Mouse (Mus musculus): ENCODE measurements around the gene A330070K13Rik. TPM values are rescaled to one million over a fixed set of nuclear protein-coding genes. Genes with fewer than 3 reads are reported as not detected.

A330070K13Rik gene
- total RNA-seq (2015; ENCODE audit: low replicate concordance): not detected in 2 replicates
- total RNA-seq (2017; ENCODE audit: low replicate concordance): not detected in 2 replicates

DNA sequence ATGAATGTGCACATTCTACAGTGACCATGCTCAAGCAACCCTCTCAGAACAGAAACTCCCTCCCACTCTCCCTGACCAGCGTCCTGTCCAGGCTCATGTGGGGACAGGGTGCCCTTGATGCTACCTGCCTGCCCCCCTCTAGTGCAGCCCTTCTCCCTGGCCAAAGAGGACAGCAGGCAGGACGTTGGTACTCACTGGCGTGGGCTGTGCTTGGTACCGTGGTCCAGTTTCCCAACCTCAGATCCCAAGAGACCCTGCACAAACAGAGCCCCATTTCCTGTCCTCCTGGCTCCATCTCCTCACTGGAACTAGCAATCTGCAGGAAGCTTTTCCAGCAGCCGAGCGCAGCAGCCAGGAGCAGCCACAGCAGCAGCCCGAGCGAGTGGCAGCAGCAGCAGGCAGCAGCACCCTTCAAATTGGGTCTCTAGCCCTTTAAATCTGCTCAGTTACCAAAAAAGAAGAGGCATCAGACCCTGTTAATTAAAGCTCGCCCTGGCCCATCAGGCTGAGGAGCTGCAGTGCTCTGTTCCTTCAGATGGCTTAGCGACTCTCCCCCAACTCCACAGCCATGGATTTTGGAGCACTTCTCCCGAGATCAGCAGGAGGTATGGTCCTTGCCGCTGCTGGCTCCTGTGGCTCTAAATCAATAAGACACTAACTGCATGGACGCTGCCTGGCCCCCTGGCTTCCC, at the start of gene A330070K13Rik:
Gene A330070K13Rik, minus strand, starts transcription at position 410 of the 691 bp plus-strand sequence.
- ATAC-seq (replicated peaks; ENCODE audit: low FRiP score, poor library complexity, severe bottlenecking): no peak

DNA sequence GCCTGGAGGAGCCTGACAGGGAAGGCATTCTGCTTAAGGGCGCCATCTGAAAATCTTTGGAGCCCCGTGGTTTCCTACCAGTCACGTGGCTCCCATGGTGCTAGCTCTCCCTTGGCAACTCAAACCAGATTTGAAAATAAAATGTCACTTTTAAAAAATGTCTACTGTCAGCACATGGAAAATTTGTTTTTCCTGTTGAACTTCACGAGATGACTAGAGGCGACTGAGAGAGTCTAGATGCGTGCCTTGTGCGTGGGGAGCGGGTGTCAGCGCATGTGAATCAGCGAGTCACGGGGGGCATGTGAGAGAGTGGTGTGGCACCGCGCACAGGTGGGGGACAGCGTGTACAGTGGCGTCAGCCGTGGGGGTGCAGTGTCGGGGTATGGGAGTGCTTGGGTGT, 27.1 kb upstream of the A330070K13Rik start:
- no peak for ATAC-seq (replicated peaks; ENCODE audit: low FRiP score, poor library complexity, severe bottlenecking)

DNA sequence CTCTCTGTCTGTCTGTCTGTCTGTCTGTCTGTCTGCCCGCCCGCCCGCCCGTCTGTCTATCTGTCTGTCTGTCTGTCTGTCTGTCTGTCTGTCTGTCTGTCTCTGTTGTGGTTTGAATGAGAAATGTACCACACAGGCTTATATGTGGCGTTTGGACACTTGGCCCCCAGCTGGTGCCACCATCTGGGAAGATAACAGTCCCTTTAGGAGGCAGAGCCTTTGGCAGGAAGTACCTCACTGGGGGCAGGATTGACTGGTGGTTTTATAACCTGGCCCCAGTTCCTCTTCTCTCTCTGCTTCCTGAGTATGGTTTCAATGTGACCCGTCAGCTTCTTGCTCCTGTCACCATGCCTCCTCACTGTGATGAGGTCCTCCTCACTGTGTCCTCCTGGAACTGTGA, 25.3 kb upstream of the A330070K13Rik start:
- ATAC-seq (replicated peaks; ENCODE audit: low FRiP score, poor library complexity, severe bottlenecking): no peak

DNA sequence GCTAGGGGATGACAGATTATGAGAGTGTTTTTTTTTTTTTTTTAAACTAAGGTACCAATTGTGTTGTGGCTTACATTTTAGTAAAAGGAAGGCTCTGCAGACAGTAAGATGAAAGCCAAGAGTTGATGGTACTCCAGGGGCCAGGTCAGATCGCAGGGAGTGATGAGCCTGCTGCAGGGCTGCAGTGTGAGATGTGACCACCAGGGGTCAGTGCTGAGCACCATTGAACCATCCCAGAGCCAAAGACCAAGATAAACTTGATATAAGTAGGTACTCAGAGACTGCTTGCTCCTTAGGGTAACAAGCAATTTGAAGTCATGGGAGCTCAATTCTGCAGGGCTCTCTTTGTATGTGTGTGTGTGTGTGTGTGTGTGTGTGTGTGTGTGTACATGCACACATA, 20.8 kb upstream of the A330070K13Rik start:
- no peak for ATAC-seq (replicated peaks; ENCODE audit: low FRiP score, poor library complexity, severe bottlenecking)

DNA sequence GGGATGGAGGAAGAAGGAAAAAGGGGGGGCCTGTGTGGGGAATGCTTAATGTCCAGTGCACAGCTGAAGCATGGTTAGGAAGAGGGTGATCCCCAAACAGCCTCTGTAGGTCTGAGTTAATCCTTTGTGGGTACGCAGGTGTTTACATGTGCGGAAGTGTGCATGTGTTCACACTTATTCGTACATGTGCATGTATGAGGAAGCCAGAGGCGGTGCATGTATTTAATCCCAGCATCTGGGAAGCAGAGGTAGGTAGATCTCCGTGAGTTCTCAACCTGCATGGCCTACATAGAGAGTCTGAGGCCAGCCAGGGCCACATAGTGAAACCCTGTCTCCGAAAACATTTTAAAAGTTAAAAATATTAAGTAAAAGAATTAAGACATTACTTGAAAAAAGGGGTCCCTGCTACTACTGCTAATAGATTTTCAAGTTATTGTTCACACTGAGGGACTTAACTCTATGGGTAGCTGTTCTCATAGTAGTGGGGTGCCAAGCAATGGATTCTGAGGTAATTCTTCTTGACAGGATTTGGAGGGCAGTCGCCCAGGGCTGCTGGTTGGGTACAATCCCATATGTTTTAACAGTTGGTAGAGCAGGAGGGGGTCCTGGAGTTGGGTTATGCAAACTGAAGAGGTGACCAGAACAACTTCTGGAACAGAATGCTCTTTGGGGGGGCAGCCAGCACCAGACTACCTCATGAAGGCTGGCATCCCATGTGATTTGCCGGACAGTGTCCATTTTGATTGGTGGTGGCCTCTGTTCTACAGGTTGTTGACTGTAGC, 15.9 kb upstream of the A330070K13Rik start:
- ATAC-seq (replicated peaks; ENCODE audit: low FRiP score, poor library complexity, severe bottlenecking): no peak

DNA sequence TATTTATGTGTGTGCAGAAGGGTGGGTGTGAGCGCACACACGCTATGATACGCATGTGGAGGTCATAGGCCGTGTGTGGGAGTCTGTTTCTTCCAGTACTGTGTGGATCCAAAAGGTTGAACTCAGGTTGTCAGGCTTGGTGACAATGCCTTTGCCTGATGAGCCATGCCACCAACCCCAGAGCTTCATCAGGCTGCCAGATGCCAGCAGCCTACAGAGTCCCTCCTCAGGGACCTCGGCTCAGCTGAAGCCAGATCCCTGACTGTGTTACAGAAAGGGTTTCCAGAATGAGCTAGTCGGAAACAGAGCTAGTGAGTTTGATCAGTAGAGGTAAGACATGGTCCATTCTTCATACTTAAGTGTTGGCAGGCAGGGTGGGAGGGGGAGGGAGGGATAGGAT, 10.7 kb upstream of the A330070K13Rik start:
- ATAC-seq (replicated peaks; ENCODE audit: low FRiP score, poor library complexity, severe bottlenecking): no peak

DNA sequence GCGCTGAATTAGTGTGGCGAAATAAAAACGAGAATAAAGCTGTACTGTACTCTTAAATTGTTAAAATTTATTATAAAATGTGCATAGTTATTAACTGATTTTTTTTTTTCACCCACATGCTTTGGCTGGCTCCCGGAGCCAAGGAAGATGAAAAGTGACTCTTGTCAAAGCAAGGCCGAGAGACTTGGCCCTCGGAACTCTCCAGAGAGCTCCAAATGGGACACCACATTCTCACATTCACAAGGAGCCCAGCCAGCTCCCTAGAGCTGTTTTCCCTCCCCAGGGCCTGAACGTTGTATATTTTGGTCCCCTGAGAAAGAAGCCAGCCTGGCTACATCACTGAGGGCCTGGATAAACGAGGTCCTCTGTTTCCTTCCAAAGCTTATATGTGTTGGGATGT, 10.0 kb upstream of the A330070K13Rik start:
- no peak for ATAC-seq (replicated peaks; ENCODE audit: low FRiP score, poor library complexity, severe bottlenecking)

DNA sequence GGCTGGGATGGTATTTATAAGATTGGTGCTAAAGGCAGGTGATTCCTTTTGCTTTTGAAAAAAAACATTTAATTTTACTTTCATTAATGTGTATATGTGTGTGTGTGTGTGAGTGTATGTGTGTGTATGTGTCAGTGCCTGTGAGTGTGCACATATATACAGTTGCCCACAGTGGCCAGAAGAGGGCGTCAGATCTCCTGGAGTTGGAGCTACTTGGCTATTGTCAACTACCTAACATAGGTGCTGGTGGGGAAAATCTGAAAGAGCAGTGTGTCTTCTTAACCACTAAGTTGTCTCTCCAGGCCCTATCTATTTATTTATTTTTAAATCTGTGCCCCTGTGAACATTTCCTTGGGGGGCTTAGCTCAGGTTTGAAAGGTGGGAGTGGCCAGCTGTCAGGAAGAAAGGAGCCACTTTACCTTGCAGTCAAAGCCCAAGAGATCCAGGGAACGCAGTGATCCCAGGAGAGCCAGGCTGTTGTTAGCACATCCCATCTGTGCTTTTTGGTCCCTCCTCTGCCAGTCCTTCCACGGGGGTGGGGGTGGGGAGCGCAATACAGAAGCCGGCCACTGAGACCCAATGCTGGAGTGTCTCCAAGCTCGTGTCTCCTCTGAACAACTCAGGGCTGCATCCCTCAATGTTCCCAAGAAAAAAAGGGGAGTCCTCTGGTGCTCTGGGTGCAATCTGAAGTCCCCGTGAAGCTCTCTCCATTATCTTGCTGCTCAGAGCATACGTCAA, 9.4 kb upstream of the A330070K13Rik start:
- no peak for ATAC-seq (replicated peaks; ENCODE audit: low FRiP score, poor library complexity, severe bottlenecking)

DNA sequence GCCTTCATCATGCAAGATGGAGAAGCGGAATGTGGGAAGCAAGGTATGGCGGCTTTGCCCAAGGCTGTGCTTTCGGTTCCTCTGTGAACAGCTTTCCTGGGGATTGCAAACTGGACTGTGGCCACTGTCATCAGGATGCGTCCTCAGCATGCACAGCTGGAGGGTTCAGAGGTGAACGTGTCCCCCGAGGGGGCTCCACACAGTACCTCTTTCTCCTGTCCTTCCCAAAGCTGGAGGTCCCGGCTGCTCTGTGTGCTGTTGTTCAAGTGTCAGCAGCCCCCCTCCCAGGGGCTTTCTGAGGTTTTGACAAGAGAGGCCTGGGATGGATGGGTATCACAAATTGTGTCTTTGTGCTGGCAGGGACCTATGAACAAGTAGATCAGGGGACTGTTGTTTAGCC, 2.0 kb upstream of the A330070K13Rik start:
- ATAC-seq (replicated peaks; ENCODE audit: low FRiP score, poor library complexity, severe bottlenecking): no peak

DNA sequence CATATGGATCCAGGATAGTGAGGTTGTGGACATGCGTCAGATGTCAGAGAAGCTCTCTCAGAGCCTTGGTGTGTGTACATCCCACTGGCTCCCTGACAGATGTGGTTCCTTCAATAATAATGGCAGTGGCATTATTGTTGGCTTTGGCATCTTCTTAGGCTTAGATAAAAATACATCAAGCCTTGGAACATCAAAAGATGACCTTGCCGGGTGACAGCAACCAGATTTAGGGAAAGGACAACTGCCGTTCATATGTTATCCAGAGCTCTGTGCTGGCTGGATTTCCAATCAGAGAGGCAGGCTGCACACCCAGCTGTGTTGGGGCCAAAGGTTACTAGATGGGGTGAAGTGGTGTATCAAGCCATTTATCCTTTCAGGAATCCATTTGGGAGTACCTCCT, 9.0 kb downstream of the A330070K13Rik start:
- ATAC-seq (replicated peaks; ENCODE audit: low FRiP score, poor library complexity, severe bottlenecking): no peak

DNA sequence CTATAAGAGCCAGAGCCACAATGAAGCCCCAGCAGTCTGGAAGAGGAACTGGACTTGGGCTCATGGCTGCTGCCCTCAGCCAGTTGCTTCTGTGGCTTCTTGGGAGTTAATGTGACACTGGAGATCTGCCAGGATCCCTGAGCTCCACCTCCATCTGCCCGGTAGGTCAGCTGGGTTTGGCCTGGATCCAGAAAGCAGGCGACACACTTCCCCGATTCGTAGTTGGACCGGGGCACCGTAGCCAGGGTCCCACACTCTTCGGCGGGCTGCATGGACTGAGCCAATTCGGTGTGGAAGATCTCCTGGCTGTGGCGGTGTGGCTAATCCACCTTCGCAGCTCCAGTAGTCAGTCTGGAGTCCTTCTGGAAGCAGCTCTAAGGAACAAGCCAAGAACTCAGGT, 15.2 kb downstream of the A330070K13Rik start, which contains the start of gene Caln1:
Gene Caln1, plus strand, starts transcription at position 219 of the 400 bp plus-strand sequence.
- no peak for ATAC-seq (replicated peaks; ENCODE audit: low FRiP score, poor library complexity, severe bottlenecking)

DNA sequence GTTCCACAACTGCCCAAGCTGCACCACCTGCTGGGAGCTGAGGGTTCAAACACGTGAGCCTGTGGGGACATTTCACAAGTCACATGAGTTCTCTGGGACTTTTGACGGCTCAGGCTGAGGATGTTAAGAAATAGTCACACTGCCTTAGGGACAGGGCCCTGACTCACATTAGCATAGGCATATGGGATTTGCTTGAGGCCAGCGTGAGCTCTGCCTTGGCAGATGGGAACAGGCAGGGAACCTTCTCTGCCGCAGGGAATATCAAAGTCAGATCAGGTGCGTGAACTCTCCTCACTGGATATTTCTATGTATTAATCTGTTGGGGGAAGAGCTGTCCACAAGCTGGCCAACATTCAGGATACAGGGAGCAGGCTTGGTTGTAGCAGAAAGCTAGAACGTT, 16.2 kb downstream of the A330070K13Rik start:
- ATAC-seq (replicated peaks; ENCODE audit: low FRiP score, poor library complexity, severe bottlenecking): no peak

DNA sequence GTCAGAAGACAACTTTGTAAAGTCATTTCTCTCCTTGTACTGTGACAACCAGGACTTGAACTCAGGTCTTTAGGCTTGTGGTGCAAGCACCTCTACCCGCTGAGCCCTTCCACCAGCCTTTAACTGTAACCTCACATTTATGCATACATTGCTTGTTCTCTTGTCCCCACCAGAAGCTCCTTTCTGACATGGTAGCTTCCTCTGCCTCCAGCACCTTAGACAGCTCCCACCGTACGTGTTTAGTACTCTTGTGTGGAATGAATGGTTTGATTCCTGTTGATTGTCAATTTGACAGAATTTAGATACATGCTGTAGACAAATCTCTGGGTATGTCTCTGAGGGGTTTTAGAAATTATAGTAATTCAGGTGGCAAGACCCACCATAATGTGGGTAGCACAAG, 20.7 kb downstream of the A330070K13Rik start:
- ATAC-seq (replicated peaks; ENCODE audit: low FRiP score, poor library complexity, severe bottlenecking): no peak

DNA sequence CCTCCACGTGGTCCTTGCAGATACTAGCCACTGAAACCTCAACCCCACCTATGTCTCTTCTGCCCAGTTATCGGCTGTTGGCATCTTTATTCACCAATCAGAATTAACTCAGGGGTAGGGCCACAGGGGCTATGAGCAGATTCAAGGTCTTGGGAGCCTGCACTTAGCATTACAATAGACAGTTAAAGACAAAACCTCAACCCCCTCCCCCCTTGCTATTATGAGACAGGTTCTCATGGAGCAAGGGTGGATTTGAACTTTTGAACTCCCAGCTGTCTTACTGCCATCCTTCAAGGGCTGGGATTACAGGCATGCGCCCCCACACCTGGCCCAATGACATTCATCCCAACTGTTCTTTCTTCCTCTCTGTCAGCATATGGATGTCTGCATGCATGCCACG, 21.3 kb downstream of the A330070K13Rik start:
- ATAC-seq (replicated peaks; ENCODE audit: low FRiP score, poor library complexity, severe bottlenecking): no peak

DNA sequence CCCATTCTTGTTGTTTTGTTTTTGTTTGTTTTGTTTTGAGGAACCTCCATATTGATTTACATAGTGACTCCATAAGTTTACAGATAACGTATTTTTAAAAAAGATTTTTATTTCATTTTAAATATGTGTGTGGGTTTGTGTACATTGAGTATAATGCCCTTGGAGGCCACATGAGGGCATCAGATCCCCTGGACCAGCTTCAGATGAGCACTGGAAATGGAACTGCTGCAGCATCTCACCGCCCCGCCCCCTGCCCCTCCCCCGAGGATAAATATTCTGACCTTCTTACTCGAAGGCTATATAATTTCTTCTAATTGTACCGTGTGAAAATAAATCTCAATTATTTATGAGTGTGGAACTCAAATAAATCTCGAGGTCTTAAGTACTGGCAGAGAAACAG, 29.2 kb downstream of the A330070K13Rik start:
- no peak for ATAC-seq (replicated peaks; ENCODE audit: low FRiP score, poor library complexity, severe bottlenecking)

DNA sequence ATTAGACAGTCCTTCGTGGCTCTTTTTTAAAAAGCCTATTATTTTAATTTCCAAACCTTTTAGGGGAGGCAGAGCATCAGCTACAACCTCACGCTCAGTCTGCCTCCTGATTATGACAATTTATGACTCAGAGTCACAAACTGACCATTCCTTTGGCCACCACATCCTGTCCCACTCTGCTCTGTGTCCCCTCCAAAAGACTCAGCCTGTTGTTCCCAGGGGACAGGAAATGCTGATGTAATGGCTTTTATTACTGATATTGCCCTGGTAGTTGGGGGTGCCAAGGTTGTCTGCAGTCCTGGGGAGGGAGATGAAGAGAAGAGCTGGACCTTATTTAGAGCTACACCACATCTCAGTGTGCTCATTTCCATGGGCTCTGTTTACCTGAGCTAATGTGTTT, 38.6 kb downstream of the A330070K13Rik start:
- no peak for ATAC-seq (replicated peaks; ENCODE audit: low FRiP score, poor library complexity, severe bottlenecking)

DNA sequence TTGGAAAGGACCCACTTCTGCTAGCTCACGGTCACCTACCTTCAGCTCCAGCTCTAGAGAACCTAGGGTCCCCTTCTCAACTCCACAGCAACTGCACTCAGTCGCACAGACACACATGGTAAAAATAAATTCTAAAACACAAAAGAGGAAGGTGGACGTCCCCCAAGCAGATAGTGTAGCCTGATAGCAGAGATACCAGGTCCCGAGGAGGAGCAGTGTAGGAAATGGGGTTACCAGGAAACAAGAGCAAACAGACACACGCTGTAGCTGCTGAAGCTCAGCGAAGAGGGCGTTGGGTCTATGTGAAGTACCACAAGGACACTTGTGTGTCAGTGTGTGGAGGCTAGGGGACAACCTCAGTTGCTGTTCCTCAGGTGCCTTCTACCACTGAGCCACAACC, 39.4 kb downstream of the A330070K13Rik start:
- no peak for ATAC-seq (replicated peaks; ENCODE audit: low FRiP score, poor library complexity, severe bottlenecking)

DNA sequence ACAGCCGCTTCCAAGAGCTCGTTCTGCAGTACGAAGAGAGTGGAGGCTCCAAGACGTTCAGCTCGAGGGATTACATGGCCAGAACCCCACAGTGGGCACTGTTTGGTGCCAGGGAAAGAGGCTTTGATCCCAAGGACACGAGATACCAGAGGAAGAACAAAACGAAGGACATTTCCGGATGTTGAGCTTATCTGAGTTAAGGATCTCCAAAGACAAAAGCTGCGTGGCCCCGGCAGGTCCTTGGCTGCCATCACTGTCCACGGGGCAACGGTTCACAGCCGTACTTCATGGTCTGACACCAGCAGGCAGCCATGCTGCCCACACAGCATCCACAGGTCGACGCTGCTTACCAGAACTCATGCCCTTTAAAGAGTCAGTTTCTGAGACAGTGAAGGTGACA, 43.8 kb downstream of the A330070K13Rik start:
- ATAC-seq (replicated peaks; ENCODE audit: low FRiP score, poor library complexity, severe bottlenecking): no peak

DNA sequence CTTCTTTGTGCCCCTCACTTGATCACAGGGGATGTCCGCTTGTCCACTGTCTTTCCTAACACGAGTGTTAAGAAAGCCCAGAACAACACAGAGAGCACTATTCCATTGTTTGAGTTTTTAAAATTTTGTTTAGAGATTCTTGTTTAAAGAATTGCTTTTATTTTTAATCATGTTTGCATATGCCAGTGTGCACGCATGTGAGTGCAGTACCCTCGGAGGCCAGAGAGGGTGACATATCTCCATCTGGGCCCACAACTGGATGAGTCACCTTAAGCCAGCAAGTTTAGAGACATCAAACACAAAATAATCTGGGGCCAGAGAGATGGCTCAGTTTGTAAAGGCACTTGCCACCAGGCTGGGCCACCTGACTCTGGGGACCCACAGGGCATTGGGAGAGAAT, 49.0 kb downstream of the A330070K13Rik start:
- no peak for ATAC-seq (replicated peaks; ENCODE audit: low FRiP score, poor library complexity, severe bottlenecking)

DNA sequence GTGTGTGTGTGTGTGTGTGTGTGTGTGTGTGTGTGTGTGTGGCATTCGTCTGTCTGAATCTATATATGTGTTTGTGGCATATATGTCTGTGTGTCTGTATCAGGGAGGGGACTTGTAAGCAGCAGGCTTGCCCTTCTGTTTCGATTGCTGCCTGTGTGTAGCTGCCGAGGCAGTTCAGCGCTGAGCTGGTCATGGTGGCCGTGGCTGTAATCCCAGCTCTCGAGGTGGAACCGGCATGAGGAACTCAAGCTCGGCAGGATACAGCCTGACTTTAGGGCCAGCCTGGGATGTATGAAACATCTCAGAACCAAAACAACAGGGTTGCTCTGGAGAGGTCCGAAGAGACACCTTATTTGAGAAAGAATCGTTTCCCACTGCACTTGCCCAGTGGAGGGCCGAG, 50.5 kb downstream of the A330070K13Rik start:
- ATAC-seq (replicated peaks; ENCODE audit: low FRiP score, poor library complexity, severe bottlenecking): no peak

DNA sequence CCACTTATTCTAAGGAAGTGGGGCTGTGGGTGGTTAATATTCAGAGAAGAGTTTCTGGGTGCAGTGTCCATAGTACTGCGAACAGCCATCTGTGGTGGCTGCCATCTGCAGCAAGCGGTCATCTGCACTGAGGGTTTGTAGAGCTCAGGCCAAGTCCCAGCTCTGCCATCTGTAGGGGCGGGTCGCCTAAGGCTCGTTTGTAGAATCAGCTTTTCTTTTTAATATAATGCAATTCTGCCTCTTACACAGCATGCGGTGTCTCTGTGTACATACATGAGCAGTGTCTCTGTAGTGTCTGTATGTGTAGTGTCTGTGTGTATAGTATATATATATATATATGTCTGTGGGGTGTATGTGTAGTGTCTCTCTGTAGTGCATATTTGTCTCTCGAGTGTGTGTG, 50.9 kb downstream of the A330070K13Rik start:
- ATAC-seq (replicated peaks; ENCODE audit: low FRiP score, poor library complexity, severe bottlenecking): no peak

Measured in erythroid progenitor cell, adult 5-6 weeks (primary cell).